Mouse (Mus musculus) stomach, embryonic 16.5 days (tissue): Measurements from ENCODE around the gene Cers3. TPM values are rescaled to one million over a fixed set of nuclear protein-coding genes. Genes with fewer than 3 reads are reported as not detected.
A peak's percentile ranks its signal among the peaks of the same experiment; 100 is the strongest.

Experiments used
- ATAC-seq: fragments of 200-750 bp; cut with Nextera tagmentation; 2 replicates; pipeline ENCODE4 v1.8.0; 2017; ENCODE audit warnings: moderate number of reproducible peaks, moderate TSS enrichment; ENCODE audit not compliant: insufficient read depth, low FRiP score
- H3K27ac ChIP-seq: fragments of 300-500 bp; sonication (generic); 2 replicates; pipeline ENCODE4 v1.5.1; 2014; ENCODE audit warnings: low read length
- H3K27me3 ChIP-seq: fragments of 300-500 bp; sonication (generic); 2 replicates; pipeline ENCODE4 v1.6.1; 2014; ENCODE audit warnings: low read length, control low read depth, mixed read lengths; ENCODE audit not compliant: control insufficient read depth, insufficient read depth
- H3K36me3 ChIP-seq: fragments of 300-500 bp; sonication (generic); 2 replicates; pipeline ENCODE4 v1.6.1; 2014; ENCODE audit warnings: low read length; ENCODE audit not compliant: control insufficient read depth, insufficient read depth
- H3K4me1 ChIP-seq: fragments of 300-500 bp; sonication (generic); 2 replicates; pipeline ENCODE4 v1.6.1; 2014; ENCODE audit warnings: low read length, control low read depth, mixed read lengths; ENCODE audit not compliant: control insufficient read depth, insufficient read depth
- H3K4me2 ChIP-seq: fragments of 300-500 bp; sonication (generic); 2 replicates; pipeline ENCODE4 v1.6.1; 2014; ENCODE audit warnings: low read depth, low read length, mixed read lengths
- H3K4me3 ChIP-seq: fragments of 300-500 bp; sonication (generic); replicated peaks from 2 replicates; pipeline ENCODE4 v1.5.1; 2014; ENCODE audit warnings: mild to moderate bottlenecking, low read length
- H3K9ac ChIP-seq: fragments of 300-500 bp; sonication (generic); 2 replicates; pipeline ENCODE4 v1.6.1; 2014; ENCODE audit warnings: low read length
- H3K9me3 ChIP-seq: fragments of 300-500 bp; sonication (generic); replicated peaks from 2 replicates; pipeline ENCODE4 v1.6.1; 2016; ENCODE audit warnings: low read length, control low read depth; ENCODE audit not compliant: control insufficient read depth
- WGBS: fragments of 180-500 bp; shearing (Covaris S2); extraction: QIAGEN DNeasy Blood & Tissue Kit; methylation state at CpG from one replicate; pipeline ENCODE4 v1.1.7; 2014; 5-methylcytosine and 5-hydroxymethylcytosine counted together
- polyA plus RNA-seq: library from polyadenylated mRNA; unstranded; fragments of >200 nt; fragmentation: Nextera tagmentation; extraction: Ambion mirVana; gene quantifications from 2 replicates; pipeline ENCODE4 v1.2.1, GENCODE M21; 2015

Cers3 gene
- polyA plus RNA-seq, 1 experiment from 2014 or later = 19.4 TPM

DNA sequence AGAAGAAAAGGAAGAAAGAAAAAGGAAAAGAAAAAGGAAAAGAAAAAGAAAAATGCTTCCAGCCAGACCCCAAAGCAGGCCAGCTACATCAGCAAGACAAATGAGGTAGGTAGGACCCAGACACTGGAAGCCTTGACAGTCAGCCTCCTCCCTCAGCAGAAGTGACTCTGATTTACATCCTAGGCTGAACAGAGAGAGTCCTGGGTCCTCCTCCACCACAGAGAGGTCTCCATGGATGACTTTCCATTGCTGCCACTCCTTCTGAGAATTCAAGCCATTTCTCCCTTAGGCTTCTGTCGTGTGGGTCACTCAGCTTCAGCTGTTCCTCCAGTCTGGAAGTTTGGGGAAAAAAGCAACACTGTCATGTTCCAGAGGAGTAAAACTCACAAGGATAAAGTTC lies 68.0 kb downstream of the Cers3 start:
- H3K27me3 ChIP-seq = no peaks in the 10 kb centered on the region
- H3K4me1 ChIP-seq = 0 out of 2 replicates have a peak, but pooled peaks cover under 1% of the 10 kb centered on the region
- no peak overlapping the region for H3K4me2 ChIP-seq
- 72% methylated on average over 1 of the region's 1 CpGs for WGBS
- H3K9ac ChIP-seq = no peak overlapping the region
- no peak for ATAC-seq
- no peaks in the 10 kb centered on the region for H3K36me3 ChIP-seq
- no peaks in the 10 kb centered on the region for H3K9me3 ChIP-seq
- no peak overlapping the region for H3K4me3 ChIP-seq
- H3K27ac ChIP-seq = no peak overlapping the region

DNA sequence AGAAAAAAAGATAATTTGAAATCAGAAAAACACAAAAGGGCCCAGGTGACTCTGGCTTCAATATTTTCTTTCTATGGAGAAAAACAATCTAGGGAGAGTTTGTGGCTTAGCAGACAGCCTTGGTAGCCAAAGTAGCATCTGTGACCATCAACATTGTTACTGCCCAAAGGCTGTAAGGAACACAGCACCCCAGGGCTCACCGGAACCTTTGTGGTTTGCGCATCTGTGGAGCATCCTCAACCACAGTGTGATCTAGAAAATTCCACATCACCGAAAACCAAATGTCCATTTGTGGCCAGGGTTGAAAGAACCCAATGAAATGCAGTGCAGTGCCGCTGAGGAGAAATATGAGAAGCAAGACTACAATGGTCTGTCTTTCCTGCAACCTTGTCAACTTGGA lies 69.0 kb downstream of the Cers3 start:
- no peak for ATAC-seq
- Histone ChIP-seq H3K9ac (no peak overlapping the region), H3K36me3 (no peaks in the 10 kb centered on the region), H3K4me1 (0 out of 2 replicates have a peak, but pooled peaks cover 3% of the 10 kb centered on the region), H3K4me3 (no peak overlapping the region), H3K9me3 (no peaks in the 10 kb centered on the region), H3K27ac (no peak overlapping the region), H3K27me3 (no peaks in the 10 kb centered on the region), H3K4me2 (no peak overlapping the region)
- WGBS = 83% methylated on average over 4 of the region's 4 CpGs

- no peak overlapping the region for H3K9ac ChIP-seq
- H3K4me2 ChIP-seq = no peak overlapping the region
- no peak overlapping the region for H3K27ac ChIP-seq
- no peak for ATAC-seq
- H3K4me3 ChIP-seq = no peak overlapping the region
- H3K27me3 ChIP-seq = no peaks in the 10 kb centered on the region
- H3K36me3 ChIP-seq = no peaks in the 10 kb centered on the region
- 40% methylated on average over 9 of the region's 9 CpGs for WGBS
- H3K4me1 ChIP-seq = 0 out of 2 replicates have a peak, but pooled peaks cover 3% of the 10 kb centered on the region
- no peaks in the 10 kb centered on the region for H3K9me3 ChIP-seq
Measured at GRCm38 (mm10) chr7:66812737-66813136, 69.4 kb downstream of the Cers3 start.

DNA sequence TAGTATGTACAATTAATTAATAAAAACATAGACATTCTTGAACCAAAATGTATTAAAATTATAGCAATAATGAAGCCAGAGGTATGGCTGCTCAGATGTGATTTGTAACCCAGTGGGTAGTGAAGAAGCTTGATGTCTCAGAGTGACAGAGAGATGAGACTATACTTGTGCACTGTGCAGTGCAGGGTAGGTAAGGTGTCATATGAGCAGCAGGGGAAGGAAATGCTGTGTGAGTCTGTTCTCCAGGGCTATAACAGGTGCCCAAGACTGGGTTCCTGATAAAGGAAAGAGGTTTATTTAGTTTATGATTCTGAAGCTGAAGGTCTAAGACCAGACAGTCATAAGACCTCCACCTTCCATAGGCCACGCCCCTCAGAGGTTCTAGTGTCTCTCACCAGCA lies 69.9 kb downstream of the Cers3 start:
- H3K36me3 ChIP-seq = no peaks in the 10 kb centered on the region
- H3K4me2 ChIP-seq = no peak overlapping the region
- 66% methylated on average over 1 of the region's 1 CpGs for WGBS
- ATAC-seq = no peak
- no peaks in the 10 kb centered on the region for H3K27me3 ChIP-seq
- H3K4me1 ChIP-seq = 0 out of 2 replicates have a peak, but pooled peaks cover 3% of the 10 kb centered on the region
- H3K27ac ChIP-seq = no peak overlapping the region
- H3K4me3 ChIP-seq = no peak overlapping the region
- H3K9ac ChIP-seq = no peak overlapping the region
- no peaks in the 10 kb centered on the region for H3K9me3 ChIP-seq

GRCm38 (mm10) chr7:66815526-66815925 lies 72.2 kb downstream of the Cers3 start:
- ATAC-seq = no peak
- H3K9me3 ChIP-seq = no peaks in the 10 kb centered on the region
- no peaks in the 10 kb centered on the region for H3K36me3 ChIP-seq
- H3K4me3 ChIP-seq = no peak overlapping the region
- WGBS = 79% methylated on average over 6 of the region's 6 CpGs
- no peak overlapping the region for H3K9ac ChIP-seq
- H3K27me3 ChIP-seq = no peaks in the 10 kb centered on the region
- H3K4me1 ChIP-seq = 0 out of 2 replicates have a peak, but pooled peaks cover 3% of the 10 kb centered on the region
- H3K4me2 ChIP-seq = no peak overlapping the region
- no peak overlapping the region for H3K27ac ChIP-seq

DNA sequence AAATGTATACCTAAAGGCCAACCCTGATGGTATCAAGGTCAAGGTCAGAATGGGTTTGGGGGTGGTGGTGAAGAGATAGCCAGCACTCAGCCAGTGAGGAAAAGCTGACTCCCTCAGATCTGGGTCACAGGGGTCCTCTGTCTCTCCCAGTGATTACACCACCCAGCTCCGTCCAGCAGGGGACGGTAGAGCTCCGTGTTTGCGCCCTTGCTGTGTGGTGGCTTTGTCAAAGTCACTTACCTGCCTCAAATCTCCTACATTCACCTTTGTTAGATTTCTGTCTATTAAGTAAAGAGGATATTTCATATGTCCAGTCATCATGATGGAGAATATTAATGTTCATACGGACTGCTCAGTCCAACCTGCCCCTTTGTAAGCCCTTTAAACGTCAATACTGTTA lies 76.7 kb downstream of the Cers3 start:
- Histone ChIP-seq H3K9me3 (no peaks in the 10 kb centered on the region), H3K27me3 (no peaks in the 10 kb centered on the region), H3K4me3 (no peak overlapping the region), H3K4me1 (peaks cover 8% of the 10 kb centered on the region; the same call in 1 of the 2 replicates), H3K4me2 (no peak overlapping the region), H3K27ac (no peak overlapping the region), H3K9ac (no peak overlapping the region), H3K36me3 (no peaks in the 10 kb centered on the region)
- no peak for ATAC-seq
- WGBS = 28% methylated on average over 6 of the region's 6 CpGs

DNA sequence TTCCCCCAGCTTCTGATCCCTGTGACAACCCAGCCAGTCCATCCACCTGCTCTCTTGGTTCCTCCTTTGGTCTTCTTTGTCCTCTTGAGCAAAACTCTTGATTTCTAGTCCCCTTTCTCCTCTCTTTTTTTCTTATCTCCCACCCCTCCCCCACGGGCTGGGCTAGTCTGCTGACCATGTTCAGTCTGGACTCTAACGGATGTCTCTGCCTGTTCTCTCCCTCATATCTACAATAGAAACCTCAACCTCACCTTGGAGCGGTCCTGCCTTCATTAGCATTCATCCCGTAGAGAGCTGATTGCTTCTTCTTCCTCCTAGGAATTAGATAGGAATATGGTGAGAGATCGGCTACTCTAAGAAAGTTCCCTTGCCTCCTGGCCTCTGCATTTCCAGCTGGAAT lies 87.5 kb downstream of the Cers3 start:
- H3K27me3 ChIP-seq = no peaks in the 10 kb centered on the region
- no peak overlapping the region for H3K27ac ChIP-seq
- no peaks in the 10 kb centered on the region for H3K9me3 ChIP-seq
- 39% methylated on average over 5 of the region's 5 CpGs for WGBS
- ATAC-seq = no peak
- no peaks in the 10 kb centered on the region for H3K36me3 ChIP-seq
- H3K4me2 ChIP-seq = no peak overlapping the region
- no peak overlapping the region for H3K4me3 ChIP-seq
- H3K9ac ChIP-seq = no peak overlapping the region
- peaks cover 15% of the 10 kb centered on the region for H3K4me1 ChIP-seq

GRCm38 (mm10) chr7:66831295-66831694 lies 88.0 kb downstream of the Cers3 start:
- Histone ChIP-seq H3K9me3 (no peaks in the 10 kb centered on the region), H3K4me2 (no peak overlapping the region), H3K4me3 (no peak overlapping the region), H3K27ac (no peak overlapping the region), H3K4me1 (peaks cover 15% of the 10 kb centered on the region), H3K9ac (no peak overlapping the region), H3K36me3 (no peaks in the 10 kb centered on the region), H3K27me3 (no peaks in the 10 kb centered on the region)
- ATAC-seq = peak; percentile 44; the same call in 1 of the 2 replicates
- WGBS = 10% methylated on average over 5 of the region's 5 CpGs

- 0% methylated on average over 30 of the region's 30 CpGs for WGBS
- H3K27me3 ChIP-seq = no peaks in the 10 kb centered on the region
- H3K9me3 ChIP-seq = no peaks in the 10 kb centered on the region
- peak within 1 kb of the TSS; percentile 100 for H3K4me2 ChIP-seq
- H3K27ac ChIP-seq = peak within 1 kb of the TSS; percentile 58; the same call in 1 of the 2 replicates
- peak within 1 kb of the TSS; percentile 78 for H3K9ac ChIP-seq
- no peaks in the 10 kb centered on the region for H3K36me3 ChIP-seq
- ATAC-seq = peak; percentile 94
- H3K4me1 ChIP-seq = peaks cover 23% of the 10 kb centered on the region
- H3K4me3 ChIP-seq = peak within 1 kb of the TSS; percentile 72
Measured at GRCm38 (mm10) chr7:66839463-66840007, 96.2 kb downstream of the Cers3 start, which contains the start of gene Adamts17. TSS of gene Adamts17 (plus strand) at chr7:66839735.
